Mouse (Mus musculus): ENCODE data around the gene Cdca4.

The Cdca4 gene

GRCm38 (mm10) chr12:112798716-112799115, 30.5 kb downstream of the Cdca4 start:
- no peak for DNase-seq (ENCODE audit: low spot score)

- no peak for DNase-seq (ENCODE audit: low spot score)
These were observed 30.9 kb downstream of the Cdca4 start for GRCm38 (mm10) chr12:112798332-112798681.

GRCm38 (mm10) chr12:112797672-112798331, 31.4 kb downstream of the Cdca4 start:
- no peak for DNase-seq (ENCODE audit: low spot score)

- DNase-seq (ENCODE audit: low spot score): no peak
These were observed 32.4 kb downstream of the Cdca4 start for GRCm38 (mm10) chr12:112796551-112797510.

GRCm38 (mm10) chr12:112795466-112796104, 33.6 kb downstream of the Cdca4 start:
- DNase-seq (ENCODE audit: low spot score): no peak

- no peak for DNase-seq (ENCODE audit: low spot score)
These were observed 34.2 kb downstream of the Cdca4 start for GRCm38 (mm10) chr12:112794998-112795397.

- no peak for DNase-seq (ENCODE audit: low spot score)
These were observed 34.8 kb downstream of the Cdca4 start for GRCm38 (mm10) chr12:112794356-112794816.

- no peak for DNase-seq (ENCODE audit: low spot score)
These were observed 35.4 kb downstream of the Cdca4 start for GRCm38 (mm10) chr12:112793601-112794355.

- no peak for DNase-seq (ENCODE audit: low spot score)
These were observed 38.2 kb downstream of the Cdca4 start for GRCm38 (mm10) chr12:112791026-112791425.

GRCm38 (mm10) chr12:112774481-112774880, 54.7 kb downstream of the Cdca4 start:
- no peak for DNase-seq (ENCODE audit: low spot score)

GRCm38 (mm10) chr12:112774026-112774425, 55.2 kb downstream of the Cdca4 start:
- no peak for DNase-seq (ENCODE audit: low spot score)

- no peak for DNase-seq (ENCODE audit: low spot score)
These were observed 55.9 kb downstream of the Cdca4 start for GRCm38 (mm10) chr12:112773366-112773765.

GRCm38 (mm10) chr12:112772306-112772705, 56.9 kb downstream of the Cdca4 start:
- no peak for DNase-seq (ENCODE audit: low spot score)

- no peak for DNase-seq (ENCODE audit: low spot score)
These were observed 58.8 kb downstream of the Cdca4 start for GRCm38 (mm10) chr12:112770396-112770795.

All from retina, embryonic 14.5 days (tissue).